Mouse (Mus musculus): ENCODE measurements around the gene Dock7. TPM values are rescaled to one million over a fixed set of nuclear protein-coding genes. Genes with fewer than 3 reads are reported as not detected.
A peak's percentile ranks its signal among the peaks of the same experiment; 100 is the strongest.

The Dock7 gene
- polyA plus RNA-seq, 1 experiment = 48.2 TPM

DNA sequence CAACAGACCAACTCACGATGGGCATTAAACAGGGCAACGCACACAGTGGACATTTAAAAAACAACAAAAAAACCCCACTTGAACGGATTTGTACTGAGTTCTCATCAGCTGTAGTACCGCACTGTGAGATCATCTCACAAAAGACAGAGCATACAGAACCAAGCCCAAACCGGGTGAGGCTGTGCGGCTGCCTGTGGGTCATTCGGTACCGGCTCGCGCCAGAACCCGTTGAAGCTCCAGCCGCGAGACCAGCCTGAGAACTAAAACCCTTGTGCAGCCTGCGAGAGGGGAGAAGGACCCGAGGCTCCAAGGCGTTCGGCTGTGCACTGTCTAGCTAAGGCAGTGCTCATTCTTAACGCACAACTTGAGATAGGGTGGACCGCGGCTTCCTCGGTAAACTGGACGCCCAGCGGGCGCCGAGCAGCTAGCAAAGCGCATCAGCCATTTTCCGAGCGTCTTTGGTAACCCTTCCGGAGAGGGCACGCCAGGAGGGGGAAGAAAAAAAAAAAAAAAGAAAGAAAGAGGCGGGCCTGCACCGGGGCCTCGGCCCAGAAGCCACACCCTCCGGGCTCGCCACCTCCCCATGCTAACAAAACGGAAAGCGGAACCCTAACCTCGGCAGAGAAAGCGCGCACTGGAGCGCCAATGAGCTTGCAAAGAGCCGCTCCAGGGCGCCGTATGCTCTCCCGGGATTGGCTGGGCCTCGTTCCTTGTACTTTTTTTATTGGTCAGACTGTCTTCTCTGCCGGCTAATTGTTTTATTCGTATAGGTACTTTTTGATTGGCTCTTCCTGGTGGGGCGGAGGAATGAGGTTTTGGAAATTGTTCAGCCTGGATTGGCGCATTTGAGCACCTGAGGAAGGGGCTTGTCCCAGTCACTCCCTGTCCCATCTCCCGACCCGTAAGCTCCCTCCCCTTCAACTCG is 197.8 kb downstream of the Dock7 start:
- peak; percentile 95 to 99 for DNase-seq
- Histone ChIP-seq H3K4me3 (replicated peaks; ENCODE audit: insufficient read depth, low read depth, low read length) (peak overlapping the region; percentile 95), H3K27ac (ENCODE audit: insufficient read depth, low read length) (peak overlapping the region; percentile 94), H3K27me3 (ENCODE audit: control insufficient read depth, insufficient read depth, low read length) (no peaks in the 10 kb centered on the region), H3K4me1 (ENCODE audit: control insufficient read depth, insufficient read depth, low read length) (no peaks in the 10 kb centered on the region)
- under 1% methylated on average over 53 of the region's 53 CpGs for WGBS
- TF ChIP-seq POLR2A (IDR thresholded peaks at IDR 0.05; ENCODE audit: borderline replicate concordance, insufficient read depth, low read length) = peak; percentile 56; the same call in 1 of the 2 replicates
- TF ChIP-seq CTCF (IDR thresholded peaks at IDR 0.05; ENCODE audit: borderline replicate concordance, insufficient read depth, low read depth, low read length) = no peak

DNA sequence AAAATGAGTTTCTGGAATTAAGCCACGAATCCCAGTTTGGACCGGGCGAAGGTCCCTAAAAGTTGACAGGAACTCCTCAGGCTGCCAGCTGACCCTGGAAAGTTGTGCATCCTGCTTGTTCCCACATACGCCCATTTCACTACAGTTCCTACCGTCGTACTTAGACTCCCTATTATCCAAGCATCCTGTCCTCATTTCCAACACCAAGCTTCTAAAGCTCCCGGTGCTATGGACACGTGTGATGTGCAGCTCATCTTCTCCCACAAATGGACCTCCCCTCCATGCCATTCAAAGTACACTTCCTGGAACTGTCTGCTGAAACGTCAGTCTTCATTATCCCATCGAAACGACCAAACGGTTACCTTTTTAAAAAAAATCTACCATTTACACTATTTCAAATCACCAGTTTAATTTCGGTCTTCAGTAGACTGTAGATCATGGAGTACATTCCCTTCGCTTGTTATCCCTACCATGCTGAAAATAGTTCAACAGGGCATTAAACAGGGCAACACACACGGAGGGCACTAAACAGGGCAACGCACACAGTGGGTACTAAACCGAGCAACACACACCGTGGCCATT is 198.6 kb downstream of the Dock7 start:
- peak overlapping the region; percentile 95 for H3K4me3 ChIP-seq (replicated peaks; ENCODE audit: insufficient read depth, low read depth, low read length)
- H3K27ac ChIP-seq (ENCODE audit: insufficient read depth, low read length) = peak overlapping the region; percentile 88
- TF ChIP-seq POLR2A (IDR thresholded peaks at IDR 0.05; ENCODE audit: borderline replicate concordance, insufficient read depth, low read length) = no peak
- no peak for TF ChIP-seq CTCF (IDR thresholded peaks at IDR 0.05; ENCODE audit: borderline replicate concordance, insufficient read depth, low read depth, low read length)
- H3K4me1 ChIP-seq (ENCODE audit: control insufficient read depth, insufficient read depth, low read length) = no peaks in the 10 kb centered on the region
- 1% methylated on average over 18 of the region's 18 CpGs for WGBS
- no peaks in the 10 kb centered on the region for H3K27me3 ChIP-seq (ENCODE audit: control insufficient read depth, insufficient read depth, low read length)
- DNase-seq = peak in 1 of 2 experiments; percentile 28

DNA sequence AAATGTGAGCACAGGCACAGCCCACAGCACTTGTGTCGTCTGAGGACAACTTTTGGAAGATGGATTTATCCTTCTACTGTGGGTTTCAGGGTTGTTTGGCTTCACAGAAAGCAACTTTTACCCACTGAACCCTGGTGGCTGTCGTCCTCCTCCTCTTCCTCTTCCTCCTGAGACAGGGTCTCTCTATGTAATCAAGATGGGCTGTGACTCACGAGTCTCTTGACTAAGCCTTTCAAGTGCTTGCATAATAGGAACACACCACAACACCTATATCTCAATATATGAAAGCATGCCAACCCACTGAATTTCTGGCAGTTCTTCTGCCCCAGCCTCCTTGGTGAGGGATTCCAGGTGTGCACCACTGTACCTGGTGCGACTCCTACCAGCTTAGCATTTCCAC is 199.8 kb downstream of the Dock7 start:
- no peak overlapping the region for H3K4me3 ChIP-seq (replicated peaks; ENCODE audit: insufficient read depth, low read depth, low read length)
- no peaks in the 10 kb centered on the region for H3K4me1 ChIP-seq (ENCODE audit: control insufficient read depth, insufficient read depth, low read length)
- 93% methylated on average over 4 of the region's 4 CpGs for WGBS
- TF ChIP-seq CTCF (IDR thresholded peaks at IDR 0.05; ENCODE audit: borderline replicate concordance, insufficient read depth, low read depth, low read length) (no peak), POLR2A (IDR thresholded peaks at IDR 0.05; ENCODE audit: borderline replicate concordance, insufficient read depth, low read length) (no peak)
- H3K27ac ChIP-seq (ENCODE audit: insufficient read depth, low read length) = no peak overlapping the region
- no peak for DNase-seq
- H3K27me3 ChIP-seq (ENCODE audit: control insufficient read depth, insufficient read depth, low read length) = no peaks in the 10 kb centered on the region

DNA sequence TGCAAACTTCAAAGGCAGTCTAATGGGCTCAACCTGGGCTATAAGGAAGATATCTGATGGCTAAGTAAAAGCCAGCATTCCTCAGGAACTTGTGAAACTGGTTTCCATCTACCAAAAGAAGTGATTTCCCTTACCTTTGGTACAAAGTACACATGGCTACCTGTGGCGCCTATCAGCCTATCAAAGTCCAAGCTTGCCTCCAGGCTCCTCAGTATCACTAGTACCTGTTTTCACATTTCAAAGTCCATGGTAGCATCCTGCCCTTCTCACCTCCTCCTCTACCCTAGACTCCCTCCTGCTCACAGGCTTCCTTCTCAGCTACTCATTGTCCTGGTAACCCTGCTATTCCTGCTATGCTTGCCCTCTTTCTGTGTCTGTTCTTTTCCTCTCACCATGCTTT is 202.5 kb downstream of the Dock7 start:
- Histone ChIP-seq H3K27me3 (ENCODE audit: control insufficient read depth, insufficient read depth, low read length) (no peaks in the 10 kb centered on the region), H3K27ac (ENCODE audit: insufficient read depth, low read length) (no peak overlapping the region), H3K4me1 (ENCODE audit: control insufficient read depth, insufficient read depth, low read length) (no peaks in the 10 kb centered on the region), H3K4me3 (replicated peaks; ENCODE audit: insufficient read depth, low read depth, low read length) (no peak overlapping the region)
- no peak for TF ChIP-seq CTCF (IDR thresholded peaks at IDR 0.05; ENCODE audit: borderline replicate concordance, insufficient read depth, low read depth, low read length)
- no peak for TF ChIP-seq POLR2A (IDR thresholded peaks at IDR 0.05; ENCODE audit: borderline replicate concordance, insufficient read depth, low read length)
- DNase-seq = no peak
- WGBS = 100% methylated on average over 1 of the region's 1 CpGs

DNA sequence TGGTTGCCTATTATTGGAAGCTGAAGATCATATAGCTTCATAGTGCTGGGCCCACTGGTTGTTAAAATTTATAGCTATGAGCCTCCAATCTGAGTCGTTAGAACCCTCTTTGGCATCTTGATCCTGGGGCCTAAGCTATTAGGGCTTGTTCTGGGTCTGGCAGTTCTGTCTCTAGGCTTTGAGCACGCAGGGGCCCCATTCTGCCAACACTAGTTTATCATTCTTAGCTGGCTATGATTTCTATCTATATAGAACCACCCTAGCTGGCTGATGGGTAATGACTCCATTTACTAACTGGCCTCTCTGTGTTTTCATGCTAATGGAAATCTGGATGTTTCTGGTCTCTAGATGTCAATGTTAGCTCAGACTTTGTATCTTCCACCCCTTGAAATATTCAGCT is 203.0 kb downstream of the Dock7 start:
- no peak for DNase-seq
- Histone ChIP-seq H3K27ac (ENCODE audit: insufficient read depth, low read length) (no peak overlapping the region), H3K4me3 (replicated peaks; ENCODE audit: insufficient read depth, low read depth, low read length) (no peak overlapping the region), H3K27me3 (ENCODE audit: control insufficient read depth, insufficient read depth, low read length) (no peaks in the 10 kb centered on the region), H3K4me1 (ENCODE audit: control insufficient read depth, insufficient read depth, low read length) (no peaks in the 10 kb centered on the region)
- no peak for TF ChIP-seq CTCF (IDR thresholded peaks at IDR 0.05; ENCODE audit: borderline replicate concordance, insufficient read depth, low read depth, low read length)
- no peak for TF ChIP-seq POLR2A (IDR thresholded peaks at IDR 0.05; ENCODE audit: borderline replicate concordance, insufficient read depth, low read length)
- 95% methylated on average over 2 of the region's 2 CpGs for WGBS

DNA sequence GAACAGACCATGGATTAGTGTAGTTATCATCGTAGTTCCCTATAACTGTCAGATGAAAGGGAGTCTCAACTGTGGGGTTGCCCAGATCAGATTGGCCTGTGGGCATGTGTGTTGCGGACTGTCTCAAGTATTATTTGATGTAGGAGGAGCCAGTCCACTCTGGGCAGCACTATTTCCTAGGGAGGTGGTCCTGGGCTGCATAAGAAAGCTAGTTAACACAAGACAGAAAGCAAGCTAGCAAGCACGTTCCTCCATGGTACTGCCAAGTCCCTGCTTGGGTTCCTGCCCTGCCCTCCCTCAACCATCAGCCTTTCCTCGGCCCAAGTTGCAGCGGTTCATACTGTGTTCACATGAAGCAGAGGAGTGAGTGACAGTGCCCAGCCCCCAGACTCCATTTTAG is 210.5 kb downstream of the Dock7 start:
- H3K4me1 ChIP-seq (ENCODE audit: control insufficient read depth, insufficient read depth, low read length) = no peaks in the 10 kb centered on the region
- no peak overlapping the region for H3K4me3 ChIP-seq (replicated peaks; ENCODE audit: insufficient read depth, low read depth, low read length)
- TF ChIP-seq CTCF (IDR thresholded peaks at IDR 0.05; ENCODE audit: borderline replicate concordance, insufficient read depth, low read depth, low read length) (no peak), POLR2A (IDR thresholded peaks at IDR 0.05; ENCODE audit: borderline replicate concordance, insufficient read depth, low read length) (no peak)
- no peak for DNase-seq
- no peak overlapping the region for H3K27ac ChIP-seq (ENCODE audit: insufficient read depth, low read length)
- no peaks in the 10 kb centered on the region for H3K27me3 ChIP-seq (ENCODE audit: control insufficient read depth, insufficient read depth, low read length)
- 89% methylated on average over 5 of the region's 5 CpGs for WGBS

DNA sequence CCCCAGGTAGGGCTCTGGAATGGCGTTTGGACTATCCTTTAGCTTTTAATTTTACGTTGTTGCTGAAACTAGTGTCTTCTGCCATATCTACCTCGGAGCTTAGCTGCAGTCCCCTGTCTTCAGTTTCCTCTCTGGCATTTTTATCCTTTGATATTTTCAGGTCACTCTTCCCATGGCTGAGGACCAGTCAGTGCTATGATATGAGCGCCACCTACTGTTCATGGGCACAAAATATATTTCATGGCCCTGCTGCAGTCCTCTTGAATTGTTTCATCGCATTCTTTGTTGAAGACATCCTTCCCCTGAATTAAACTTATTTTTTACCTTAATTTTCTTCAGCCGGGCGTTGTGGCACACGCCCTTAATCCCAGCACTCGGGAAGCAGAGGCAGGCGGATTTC is 233.6 kb downstream of the Dock7 start:
- DNase-seq = peak; percentile 54 to 55

More for the DNA sequence above, 233.6 kb downstream of the Dock7 start:
- TF ChIP-seq CTCF (IDR thresholded peaks at IDR 0.05; ENCODE audit: borderline replicate concordance, insufficient read depth, low read depth, low read length) = peak; percentile 71
- no peak for TF ChIP-seq POLR2A (IDR thresholded peaks at IDR 0.05; ENCODE audit: borderline replicate concordance, insufficient read depth, low read length)
- Histone ChIP-seq H3K4me3 (replicated peaks; ENCODE audit: insufficient read depth, low read depth, low read length) (no peak overlapping the region), H3K27me3 (ENCODE audit: control insufficient read depth, insufficient read depth, low read length) (no peaks in the 10 kb centered on the region), H3K4me1 (ENCODE audit: control insufficient read depth, insufficient read depth, low read length) (no peaks in the 10 kb centered on the region), H3K27ac (ENCODE audit: insufficient read depth, low read length) (no peak overlapping the region)
- 14% methylated on average over 10 of the region's 10 CpGs for WGBS

Other genes starting within 250 kb of the Dock7 start
- 21.1 and 21.3 TPM in 2 replicates for gene Usp1, start 197.1 kb downstream of the Dock7 start, polyA plus RNA-seq (2012; rRNA removed)
- gene Angptl3, start 90.0 kb downstream of the Dock7 start, polyA plus RNA-seq (2012; rRNA removed) = 0.30 and 0.39 TPM in 2 replicates
- 25.5 and 27.6 TPM in 2 replicates for gene Atg4c, start 73.0 kb upstream of the Dock7 start, polyA plus RNA-seq (2012; rRNA removed)
- 3.0 and 3.6 TPM in 2 replicates for gene Gm12689, start 175.0 kb upstream of the Dock7 start, polyA plus RNA-seq (2012; rRNA removed)